Mouse (Mus musculus) thymus, postnatal 10 days (tissue): Measurements from ENCODE around the gene Ppp1r9a.

Experiments used
- DNase-seq, 2 experiments: peaks; one replicate each; pipeline ENCODE4 v3.0.0; 2021; ENCODE audit warnings: low spot score in 2 of 2

Ppp1r9a gene

GRCm38 (mm10) chr6:5104238-5104637, 201.5 kb downstream of the Ppp1r9a start:
- no peak for DNase-seq

- no peak for DNase-seq
These were observed 205.8 kb downstream of the Ppp1r9a start for GRCm38 (mm10) chr6:5108494-5108893.

GRCm38 (mm10) chr6:5109925-5110714, 207.4 kb downstream of the Ppp1r9a start:
- DNase-seq, result peak; percentile 19 to 68

GRCm38 (mm10) chr6:5110715-5111048, 208.0 kb downstream of the Ppp1r9a start:
- DNase-seq, result no peak

- DNase-seq, result no peak
These were observed 210.4 kb downstream of the Ppp1r9a start for GRCm38 (mm10) chr6:5113103-5113502.

- no peak for DNase-seq
These were observed 211.0 kb downstream of the Ppp1r9a start for GRCm38 (mm10) chr6:5113734-5114133.

GRCm38 (mm10) chr6:5114857-5115256, 212.1 kb downstream of the Ppp1r9a start:
- no peak for DNase-seq

GRCm38 (mm10) chr6:5119181-5119910, 216.6 kb downstream of the Ppp1r9a start:
- DNase-seq, result no peak

GRCm38 (mm10) chr6:5120229-5120628, 217.5 kb downstream of the Ppp1r9a start:
- no peak for DNase-seq

GRCm38 (mm10) chr6:5129364-5130093, 226.8 kb downstream of the Ppp1r9a start:
- DNase-seq, result no peak

GRCm38 (mm10) chr6:5134986-5135385, 232.3 kb downstream of the Ppp1r9a start:
- no peak for DNase-seq

- DNase-seq, result no peak
These were observed 233.3 kb downstream of the Ppp1r9a start for GRCm38 (mm10) chr6:5136046-5136445.

GRCm38 (mm10) chr6:5138875-5139631, 236.3 kb downstream of the Ppp1r9a start:
- no peak for DNase-seq

GRCm38 (mm10) chr6:5139666-5140065, 236.9 kb downstream of the Ppp1r9a start:
- DNase-seq, result no peak

GRCm38 (mm10) chr6:5147488-5148142, 244.9 kb downstream of the Ppp1r9a start:
- DNase-seq, result no peak

GRCm38 (mm10) chr6:5149941-5150340, 247.2 kb downstream of the Ppp1r9a start:
- DNase-seq, result no peak

- no peak for DNase-seq
These were observed 248.5 kb downstream of the Ppp1r9a start for GRCm38 (mm10) chr6:5151171-5151570.

- DNase-seq, result no peak
These were observed 249.5 kb downstream of the Ppp1r9a start for GRCm38 (mm10) chr6:5152185-5152584.

GRCm38 (mm10) chr6:5154786-5155185, 252.1 kb downstream of the Ppp1r9a start:
- DNase-seq, result no peak

GRCm38 (mm10) chr6:5155313-5155927, 252.7 kb downstream of the Ppp1r9a start:
- DNase-seq, result no peak
